Mouse (Mus musculus) hindbrain, embryonic 13.5 days (tissue): Measurements from ENCODE around the gene Gm28729. TPM values are rescaled to one million over a fixed set of nuclear protein-coding genes. Genes with fewer than 3 reads are reported as not detected.
"Not testable (repeated sequence)": the region's sequence is repeated elsewhere in the genome, so short reads cannot be mapped to it uniquely, and the experiment has no call there.

ENCODE experiments used
- ATAC-seq: fragments of 200-750 bp; cut with Nextera tagmentation; 2 replicates; pipeline ENCODE4 v1.8.0; 2017; ENCODE audit warnings: moderate TSS enrichment; ENCODE audit not compliant: low FRiP score
- H3K27ac ChIP-seq: fragments of 300-500 bp; sonication (generic); 2 replicates; pipeline ENCODE4 v1.5.1; 2015; ENCODE audit warnings: inconsistent platforms, mild to moderate bottlenecking, moderate library complexity
- H3K27me3 ChIP-seq: fragments of 300-500 bp; sonication (generic); 2 replicates; pipeline ENCODE4 v1.6.1; 2015; ENCODE audit warnings: mild to moderate bottlenecking, inconsistent platforms
- H3K36me3 ChIP-seq: fragments of 300-500 bp; sonication (generic); 2 replicates; pipeline ENCODE4 v1.6.1; 2015; ENCODE audit warnings: mild to moderate bottlenecking, inconsistent platforms
- H3K4me1 ChIP-seq: fragments of 300-500 bp; sonication (generic); replicated peaks from 2 replicates; pipeline ENCODE4 v1.6.1; 2015; ENCODE audit warnings: inconsistent platforms
- H3K4me2 ChIP-seq: fragments of 300-500 bp; sonication (generic); 2 replicates; pipeline ENCODE4 v1.6.1; 2015; ENCODE audit warnings: inconsistent platforms, mild to moderate bottlenecking, moderate library complexity
- H3K4me3 ChIP-seq: fragments of 300-500 bp; sonication (generic); 2 replicates; pipeline ENCODE4 v1.5.1; 2015; ENCODE audit warnings: mild to moderate bottlenecking, inconsistent platforms
- H3K9ac ChIP-seq: fragments of 300-500 bp; sonication (generic); 2 replicates; pipeline ENCODE4 v1.6.1; 2015; ENCODE audit warnings: mild to moderate bottlenecking, inconsistent platforms
- H3K9me3 ChIP-seq: fragments of 300-500 bp; sonication (generic); 2 replicates; pipeline ENCODE4 v1.6.1; 2016; ENCODE audit warnings: inconsistent platforms
- WGBS: fragments of 180-500 bp; shearing (Covaris S2); methylation state at CpG from one replicate; pipeline ENCODE4 v1.1.7; 2015; 5-methylcytosine and 5-hydroxymethylcytosine counted together
- polyA plus RNA-seq: library from polyadenylated mRNA; unstranded; fragments of >200 nt; fragmentation: Nextera tagmentation; extraction: Ambion mirVana; gene quantifications from 2 replicates; pipeline ENCODE4 v1.2.1, GENCODE M21; 2015

The Gm28729 gene
- polyA plus RNA-seq, 1 experiment from 2014 or later: 0.40 TPM

DNA sequence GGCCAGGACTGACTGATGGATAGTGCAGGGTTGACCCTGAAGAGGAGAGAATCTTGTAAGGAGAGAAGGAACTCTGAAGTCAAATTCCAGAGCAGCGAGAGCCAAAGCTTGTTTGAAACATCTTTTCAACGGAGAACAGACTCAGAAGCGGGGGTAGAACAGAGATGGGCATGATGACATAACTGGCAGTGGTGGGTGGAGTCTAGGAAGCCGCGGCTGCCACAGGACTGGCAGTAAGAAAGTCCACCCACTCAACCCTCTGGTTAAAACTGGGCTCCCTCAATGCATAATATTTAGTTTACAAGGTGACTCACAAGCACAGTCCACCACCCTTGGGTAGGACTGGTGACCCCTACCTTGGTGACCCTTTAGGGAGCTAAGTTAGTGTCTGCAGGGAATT lies 9.3 kb downstream of the Gm28729 start:
- 92% methylated on average over 5 of the region's 5 CpGs for WGBS
- H3K9ac ChIP-seq: no peak overlapping the region
- H3K4me3 ChIP-seq: no peak overlapping the region
- H3K9me3 ChIP-seq: no peaks in the 10 kb centered on the region
- H3K27me3 ChIP-seq: no peaks in the 10 kb centered on the region
- H3K36me3 ChIP-seq: no peaks in the 10 kb centered on the region
- ATAC-seq: no peak
- H3K4me2 ChIP-seq: no peak overlapping the region
- no peak overlapping the region for H3K27ac ChIP-seq
- H3K4me1 ChIP-seq: no peaks in the 10 kb centered on the region

GRCm38 (mm10) chr9:96514278-96514677 lies 10.8 kb downstream of the Gm28729 start:
- WGBS: 87% methylated on average over 5 of the region's 5 CpGs
- Histone ChIP-seq H3K4me2 (no peak overlapping the region), H3K4me3 (no peak overlapping the region), H3K27ac (no peak overlapping the region), H3K4me1 (no peaks in the 10 kb centered on the region), H3K9ac (no peak overlapping the region), H3K27me3 (no peaks in the 10 kb centered on the region), H3K36me3 (no peaks in the 10 kb centered on the region), H3K9me3 (no peaks in the 10 kb centered on the region)
- ATAC-seq: no peak

- H3K9me3 ChIP-seq: no peaks in the 10 kb centered on the region
- H3K4me2 ChIP-seq: peak overlapping the region; percentile 48
- no peak overlapping the region for H3K4me3 ChIP-seq
- H3K9ac ChIP-seq: peak overlapping the region; percentile 21
- ATAC-seq: peak; percentile 93
- no peaks in the 10 kb centered on the region for H3K36me3 ChIP-seq
- H3K27ac ChIP-seq: peak overlapping the region; percentile 73
- WGBS: 13% methylated on average over 10 of the region's 10 CpGs
- peaks cover 15% of the 10 kb centered on the region for H3K4me1 ChIP-seq
- H3K27me3 ChIP-seq: no peaks in the 10 kb centered on the region
Observed at GRCm38 (mm10) chr9:96506011-96506498, 19.0 kb downstream of the Gm28729 start.

DNA sequence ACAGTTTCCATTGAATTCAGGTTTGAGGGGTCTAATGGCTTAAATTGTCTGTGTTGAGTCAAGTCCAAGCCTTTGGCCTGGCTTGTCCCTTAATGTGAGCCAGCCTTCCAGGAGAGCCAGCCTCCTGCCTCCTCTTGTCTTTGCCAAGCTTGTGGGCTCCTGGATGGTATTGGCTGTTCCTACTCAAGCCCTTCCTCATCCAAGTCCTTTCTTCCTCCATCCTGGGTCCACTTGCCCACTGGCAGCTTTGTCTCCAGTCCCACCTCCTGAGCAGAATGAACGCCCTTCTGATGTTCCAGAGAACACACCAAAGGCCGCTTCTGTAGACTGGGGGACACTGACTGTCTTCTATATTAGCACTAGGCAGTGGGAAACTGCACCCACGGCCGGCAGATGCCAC lies 19.9 kb downstream of the Gm28729 start:
- Histone ChIP-seq H3K4me2 (no peak overlapping the region), H3K4me1 (peaks cover 15% of the 10 kb centered on the region), H3K9ac (no peak overlapping the region), H3K27ac (peak overlapping the region; percentile 73; the same call in 1 of the 2 replicates), H3K4me3 (no peak overlapping the region), H3K27me3 (no peaks in the 10 kb centered on the region), H3K36me3 (no peaks in the 10 kb centered on the region), H3K9me3 (no peaks in the 10 kb centered on the region)
- 87% methylated on average over 4 of the region's 4 CpGs for WGBS
- no peak for ATAC-seq

DNA sequence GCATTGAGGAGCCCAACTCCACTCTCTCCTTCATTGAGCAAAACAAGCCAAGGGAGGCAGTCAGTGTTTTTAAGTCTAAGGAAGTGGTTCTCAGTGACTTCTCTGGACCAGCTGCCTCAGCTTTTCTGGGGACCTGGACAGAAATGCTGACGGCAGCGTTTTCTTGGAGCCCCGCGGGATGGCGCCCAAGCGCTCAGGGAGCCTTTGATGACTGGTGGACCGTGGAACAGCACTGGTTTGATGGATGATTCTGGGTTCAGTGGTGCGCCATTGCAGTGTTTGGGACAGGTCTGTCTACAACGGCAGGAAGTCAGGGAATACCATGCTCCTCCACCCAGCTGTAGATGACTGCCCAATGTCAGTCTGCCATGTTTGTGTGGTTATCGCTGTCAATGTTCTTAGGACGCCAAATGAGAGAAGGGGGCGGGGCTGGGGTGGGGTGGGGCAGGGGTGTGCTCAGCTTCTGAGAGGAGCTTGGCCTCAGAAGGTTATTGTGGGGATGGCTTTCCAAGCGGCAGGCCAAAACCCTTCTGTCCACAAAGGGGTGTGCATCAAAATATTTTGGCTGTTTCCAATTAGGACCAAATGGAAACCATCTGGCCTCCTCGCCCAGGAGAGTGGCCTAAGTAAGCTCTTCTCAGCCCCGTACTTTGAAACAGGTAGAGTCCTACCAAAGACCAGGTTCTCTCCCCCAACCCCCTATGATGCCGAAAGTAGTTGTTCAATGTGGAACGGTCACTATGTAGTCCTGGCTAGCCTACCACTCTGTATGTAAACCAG lies 20.8 kb downstream of the Gm28729 start:
- Histone ChIP-seq H3K4me2 (no peak overlapping the region), H3K36me3 (no peaks in the 10 kb centered on the region), H3K9ac (no peak overlapping the region), H3K9me3 (no peaks in the 10 kb centered on the region), H3K4me1 (peaks cover 15% of the 10 kb centered on the region), H3K27ac (no peak overlapping the region), H3K4me3 (no peak overlapping the region), H3K27me3 (no peaks in the 10 kb centered on the region)
- ATAC-seq: no peak
- WGBS: 76% methylated on average over 17 of the region's 17 CpGs

- no peak overlapping the region for H3K4me2 ChIP-seq
- 82% methylated on average over 6 of the region's 6 CpGs for WGBS
- no peak overlapping the region for H3K9ac ChIP-seq
- ATAC-seq: no peak
- H3K4me1 ChIP-seq: peaks cover 15% of the 10 kb centered on the region
- H3K4me3 ChIP-seq: no peak overlapping the region
- H3K27ac ChIP-seq: no peak overlapping the region
- H3K9me3 ChIP-seq: peaks cover 4% of the 10 kb centered on the region; the same call in 1 of the 2 replicates
- H3K36me3 ChIP-seq: no peaks in the 10 kb centered on the region
- no peaks in the 10 kb centered on the region for H3K27me3 ChIP-seq
Observed at GRCm38 (mm10) chr9:96502856-96503610, 22.0 kb downstream of the Gm28729 start.

GRCm38 (mm10) chr9:96501217-96501616 lies 23.8 kb downstream of the Gm28729 start:
- ATAC-seq: no peak
- Histone ChIP-seq H3K4me1 (peaks cover 10% of the 10 kb centered on the region), H3K4me3 (no peak overlapping the region), H3K9ac (no peak overlapping the region), H3K36me3 (no peaks in the 10 kb centered on the region), H3K9me3 (peaks cover 4% of the 10 kb centered on the region; the same call in 1 of the 2 replicates), H3K27ac (no peak overlapping the region), H3K4me2 (no peak overlapping the region), H3K27me3 (no peaks in the 10 kb centered on the region)
- WGBS: 74% methylated on average over 7 of the region's 7 CpGs

GRCm38 (mm10) chr9:96493212-96493611 lies 31.9 kb downstream of the Gm28729 start:
- no peak for ATAC-seq
- Histone ChIP-seq H3K4me1 (0 out of 2 replicates have a peak, but pooled peaks cover 7% of the 10 kb centered on the region), H3K36me3 (no peaks in the 10 kb centered on the region), H3K27ac (0 out of 2 replicates have a peak overlapping the region, but pooled peaks have one; percentile 58), H3K9ac (no peak overlapping the region), H3K4me3 (no peak overlapping the region), H3K27me3 (no peaks in the 10 kb centered on the region), H3K9me3 (no peaks in the 10 kb centered on the region), H3K4me2 (no peak overlapping the region)
- 37% methylated on average over 3 of the region's 3 CpGs for WGBS

DNA sequence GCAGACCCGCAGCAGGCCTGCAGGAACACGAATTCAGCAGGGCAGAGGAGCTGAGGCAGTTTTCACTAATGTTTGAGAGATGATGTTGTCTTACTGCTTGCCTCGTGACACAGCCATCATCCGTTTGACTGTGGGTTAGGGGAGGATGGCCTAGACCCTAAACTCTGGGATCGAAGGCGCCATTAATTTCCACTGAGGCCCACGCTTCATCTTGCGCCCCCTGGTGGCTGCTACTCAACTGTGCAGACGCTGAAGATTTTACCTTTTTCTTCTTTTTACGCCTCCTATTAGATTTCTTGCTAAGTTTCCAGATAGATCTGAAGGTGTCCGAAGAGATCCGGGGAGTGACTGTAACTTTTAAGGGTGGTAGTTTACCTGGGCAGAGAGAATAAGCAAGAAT lies 33.3 kb downstream of the Gm28729 start:
- Histone ChIP-seq H3K4me1 (0 out of 2 replicates have a peak, but pooled peaks cover 7% of the 10 kb centered on the region), H3K9ac (no peak overlapping the region), H3K9me3 (no peaks in the 10 kb centered on the region), H3K27me3 (no peaks in the 10 kb centered on the region), H3K4me2 (no peak overlapping the region), H3K36me3 (no peaks in the 10 kb centered on the region), H3K4me3 (no peak overlapping the region), H3K27ac (no peak overlapping the region)
- 40% methylated on average over 12 of the region's 12 CpGs for WGBS
- ATAC-seq: no peak

- H3K4me2 ChIP-seq, H3K36me3 ChIP-seq, H3K9ac ChIP-seq, H3K4me3 ChIP-seq, H3K27ac ChIP-seq, H3K4me1 ChIP-seq, H3K9me3 ChIP-seq, ATAC-seq, H3K27me3 ChIP-seq: not testable (repeated sequence)
- WGBS: 97% methylated on average over 5 of the region's 5 CpGs
Observed at GRCm38 (mm10) chr9:96487869-96488268, 37.2 kb downstream of the Gm28729 start.

- Histone ChIP-seq H3K4me2 (no peak overlapping the region), H3K27me3 (peaks cover 7% of the 10 kb centered on the region; the same call in 1 of the 2 replicates), H3K4me3 (no peak overlapping the region), H3K27ac (no peak overlapping the region), H3K4me1 (no peaks in the 10 kb centered on the region), H3K9ac (no peak overlapping the region), H3K36me3 (no peaks in the 10 kb centered on the region), H3K9me3 (no peaks in the 10 kb centered on the region)
- 63% methylated on average over 2 of the region's 2 CpGs for WGBS
- no peak for ATAC-seq
Observed at GRCm38 (mm10) chr9:96483648-96484047, 41.4 kb downstream of the Gm28729 start.

DNA sequence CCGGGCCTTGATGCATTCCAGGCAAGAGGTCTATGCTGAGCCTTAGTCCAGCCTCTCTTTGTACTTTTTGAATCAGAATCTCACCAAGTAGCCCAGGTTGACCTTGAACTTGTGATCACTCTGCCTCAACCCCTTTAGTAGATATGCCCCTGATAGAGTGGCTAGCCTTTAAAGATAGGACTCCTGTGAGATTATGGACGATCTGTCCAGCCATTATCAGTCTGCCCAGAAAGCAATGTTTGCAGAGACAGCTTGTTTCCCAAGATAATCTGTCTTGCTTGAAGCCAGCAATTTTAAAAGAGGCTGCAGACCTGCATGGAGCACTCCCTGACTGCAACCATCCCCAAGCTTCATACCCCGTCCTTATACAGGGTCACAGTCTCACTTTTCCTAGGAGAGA lies 42.0 kb downstream of the Gm28729 start:
- Histone ChIP-seq H3K9me3 (no peaks in the 10 kb centered on the region), H3K27me3 (peaks cover 7% of the 10 kb centered on the region; the same call in 1 of the 2 replicates), H3K36me3 (no peaks in the 10 kb centered on the region), H3K4me3 (no peak overlapping the region), H3K9ac (no peak overlapping the region), H3K27ac (no peak overlapping the region), H3K4me1 (no peaks in the 10 kb centered on the region), H3K4me2 (no peak overlapping the region)
- 78% methylated on average over 3 of the region's 3 CpGs for WGBS
- ATAC-seq: no peak
